Mouse (Mus musculus) lung, embryonic 14.5 days (tissue): ENCODE results near the gene 1110051M20Rik. TPM values are rescaled to one million over a fixed set of nuclear protein-coding genes. Genes with fewer than 3 reads are reported as not detected.

Source experiments
- ATAC-seq: fragments of 200-750 bp; cut with Nextera tagmentation; 2 replicates; pipeline ENCODE4 v1.8.0; 2017; ENCODE audit warnings: mild to moderate bottlenecking, moderate TSS enrichment, moderate library complexity; ENCODE audit not compliant: insufficient read depth
- DNase-seq: peaks from one replicate; pipeline ENCODE4 v3.0.0-alpha.2; 2015
- H3K27ac ChIP-seq: fragments of 300-500 bp; sonication (generic); 2 replicates; pipeline ENCODE4 v1.5.1; 2014; ENCODE audit warnings: low read depth, mild to moderate bottlenecking, moderate library complexity
- H3K27me3 ChIP-seq: fragments of 300-500 bp; sonication (generic); 2 replicates; pipeline ENCODE4 v1.6.1; 2014; ENCODE audit warnings: low read length, control low read depth; ENCODE audit not compliant: insufficient read depth
- H3K36me3 ChIP-seq: fragments of 300-500 bp; sonication (generic); 2 replicates; pipeline ENCODE4 v1.6.1; 2014; ENCODE audit warnings: control low read depth; ENCODE audit not compliant: insufficient read depth
- H3K4me1 ChIP-seq: fragments of 300-500 bp; sonication (generic); 2 replicates; pipeline ENCODE4 v1.6.1; 2014; ENCODE audit warnings: antibody characterized with exemption, control low read depth; ENCODE audit not compliant: insufficient read depth
- H3K4me2 ChIP-seq: fragments of 300-500 bp; sonication (generic); 2 replicates; pipeline ENCODE4 v1.6.1; 2014; ENCODE audit warnings: mild to moderate bottlenecking
- H3K4me3 ChIP-seq: fragments of 300-500 bp; sonication (generic); 2 replicates; pipeline ENCODE4 v1.5.1; 2014; ENCODE audit warnings: low read depth, low read length
- H3K9ac ChIP-seq: fragments of 300-500 bp; sonication (generic); 2 replicates; pipeline ENCODE4 v1.6.1; 2014
- H3K9me3 ChIP-seq: fragments of 300-500 bp; sonication (generic); 2 replicates; pipeline ENCODE4 v1.6.1; 2016; ENCODE audit warnings: low read depth, low read length, control low read depth
- CTCF ChIP-seq: IDR thresholded peaks from 2 replicates; pipeline ENCODE4 v1.5.1; 2016; ENCODE audit warnings: antibody characterized with exemption, low read depth
- WGBS: fragments of 180-500 bp; shearing (Covaris S2); extraction: QIAGEN DNeasy Blood & Tissue Kit; methylation state at CpG from one replicate; pipeline ENCODE4 v1.1.7; 2014; 5-methylcytosine and 5-hydroxymethylcytosine counted together
- polyA plus RNA-seq: library from polyadenylated mRNA; unstranded; fragments of >200 nt; fragmentation: Nextera tagmentation; extraction: Ambion mirVana; gene quantifications from 2 replicates; pipeline ENCODE4 v1.2.1, GENCODE M21; 2014

1110051M20Rik gene
- polyA plus RNA-seq, 1 experiment from 2014 or later, result 73.4 TPM

DNA sequence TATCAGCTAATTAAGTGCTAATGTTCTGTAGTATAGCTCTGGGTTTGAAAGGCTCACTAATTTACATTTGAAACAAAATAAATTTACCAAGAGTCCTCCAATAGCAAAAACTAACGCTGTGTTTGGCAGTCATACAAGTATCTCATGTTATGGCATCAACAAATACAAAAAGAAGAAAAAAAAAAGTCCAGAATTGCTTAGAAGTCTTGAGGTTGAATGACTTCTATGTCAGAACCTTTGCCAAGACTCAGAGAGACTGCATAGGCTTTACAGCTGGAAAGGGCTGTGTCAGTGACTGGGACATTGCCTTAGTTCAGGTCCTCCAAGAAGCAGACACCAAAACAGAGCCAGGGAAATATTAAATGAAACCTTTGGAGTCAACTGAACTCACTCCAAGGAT lies 4.6 kb downstream of the 1110051M20Rik start:
- Histone ChIP-seq H3K4me1 (peaks cover 11% of the 10 kb centered on the region; the same call in 1 of the 2 replicates), H3K27me3 (no peaks in the 10 kb centered on the region), H3K27ac (no peak overlapping the region), H3K36me3 (no peaks in the 10 kb centered on the region), H3K9me3 (no peaks in the 10 kb centered on the region), H3K4me2 (no peak overlapping the region), H3K4me3 (no peak overlapping the region), H3K9ac (no peak overlapping the region)
- no peak for TF ChIP-seq CTCF
- peak; percentile 78 for DNase-seq
- WGBS, result 33% methylated on average over 1 of the region's 1 CpGs
- no peak for ATAC-seq

DNA sequence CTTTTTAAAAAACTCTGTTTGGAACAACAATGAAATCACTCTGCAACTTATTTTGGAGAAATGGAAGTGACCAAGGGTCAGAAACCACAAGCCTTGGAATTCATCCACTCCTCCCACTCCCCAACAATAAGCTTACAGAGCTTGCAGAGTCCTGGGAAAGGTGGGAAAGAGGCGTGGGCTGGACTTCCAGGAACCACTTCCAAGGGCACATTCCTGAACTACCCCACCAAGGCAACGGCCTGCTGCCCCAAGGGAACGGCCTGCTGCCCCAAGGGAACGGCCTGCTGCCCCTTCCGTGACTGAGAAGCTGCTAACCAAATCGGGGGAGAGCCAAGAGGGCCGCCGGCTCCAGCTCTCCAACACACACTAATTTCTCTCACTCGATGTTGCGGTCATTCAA lies 5.2 kb downstream of the 1110051M20Rik start:
- no peaks in the 10 kb centered on the region for H3K36me3 ChIP-seq
- no peak overlapping the region for H3K4me3 ChIP-seq
- 65% methylated on average over 10 of the region's 10 CpGs for WGBS
- peak overlapping the region; percentile 61 for H3K27ac ChIP-seq
- no peak overlapping the region for H3K4me2 ChIP-seq
- ATAC-seq (no peak), DNase-seq (no peak)
- no peaks in the 10 kb centered on the region for H3K27me3 ChIP-seq
- H3K9ac ChIP-seq, result no peak overlapping the region
- no peaks in the 10 kb centered on the region for H3K9me3 ChIP-seq
- peaks cover 11% of the 10 kb centered on the region; the same call in 1 of the 2 replicates for H3K4me1 ChIP-seq
- no peak for TF ChIP-seq CTCF

DNA sequence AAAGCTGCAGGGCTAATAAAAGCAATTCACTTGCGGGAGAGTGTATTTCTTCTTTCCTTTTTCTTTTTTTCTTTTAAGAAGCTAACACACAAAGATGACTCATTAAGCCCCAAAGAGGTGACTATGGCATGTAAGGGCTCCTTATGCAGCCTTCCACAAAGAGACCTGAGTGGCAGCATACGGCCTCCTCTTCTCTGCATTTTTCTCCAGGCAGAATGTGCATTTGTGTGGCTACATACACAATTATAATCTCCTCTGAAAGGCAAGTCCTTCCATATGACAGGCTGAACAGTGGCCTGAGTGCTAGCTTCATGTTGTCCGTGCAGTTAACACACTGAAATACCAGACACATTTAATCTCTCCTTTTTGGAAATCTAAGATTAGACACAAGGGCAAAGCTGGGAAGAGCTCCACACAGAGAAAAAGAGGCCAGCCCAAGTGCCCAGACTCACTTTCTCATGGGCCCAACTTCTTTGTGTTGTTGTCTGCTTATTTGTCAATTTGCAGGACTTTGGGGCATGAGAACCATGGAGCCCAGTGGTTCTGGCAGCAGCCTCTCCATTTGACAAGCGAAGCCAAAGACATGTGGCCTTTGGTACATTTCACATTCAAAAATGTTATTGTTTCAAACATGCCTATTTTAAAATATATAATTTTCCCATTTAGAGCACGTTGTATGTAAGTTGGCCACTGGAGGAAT lies 7.2 kb downstream of the 1110051M20Rik start:
- Histone ChIP-seq H3K9ac (no peak overlapping the region), H3K4me3 (no peak overlapping the region), H3K36me3 (no peaks in the 10 kb centered on the region), H3K4me2 (no peak overlapping the region), H3K4me1 (peaks cover 11% of the 10 kb centered on the region; the same call in 1 of the 2 replicates), H3K27me3 (no peaks in the 10 kb centered on the region), H3K27ac (peak overlapping the region; percentile 75; the same call in 1 of the 2 replicates), H3K9me3 (no peaks in the 10 kb centered on the region)
- no peak for DNase-seq
- TF ChIP-seq CTCF, result no peak
- 73% methylated on average over 5 of the region's 5 CpGs for WGBS
- ATAC-seq, result no peak

DNA sequence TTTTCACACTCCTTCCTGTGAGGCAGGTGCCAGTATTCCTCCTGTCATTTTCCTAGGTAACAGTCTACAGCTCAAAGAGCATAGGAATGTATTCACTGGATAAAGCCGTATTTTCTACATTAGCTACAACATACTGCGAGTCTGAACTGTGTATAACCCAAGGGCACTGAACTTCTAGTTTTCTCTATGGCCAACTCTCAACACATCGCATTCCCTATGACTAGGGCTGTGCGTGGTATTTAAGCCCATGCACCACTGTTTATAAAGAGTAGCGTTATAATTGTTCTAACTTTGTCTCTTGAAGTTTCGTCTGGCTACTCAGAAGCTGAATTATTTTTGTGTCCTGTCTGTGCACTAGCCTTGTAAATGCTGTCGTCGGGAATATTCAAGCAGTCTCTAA lies 7.8 kb downstream of the 1110051M20Rik start:
- Histone ChIP-seq H3K4me2 (no peak overlapping the region), H3K4me3 (no peak overlapping the region), H3K27me3 (no peaks in the 10 kb centered on the region), H3K36me3 (no peaks in the 10 kb centered on the region), H3K9me3 (no peaks in the 10 kb centered on the region), H3K27ac (peak overlapping the region; percentile 75; the same call in 1 of the 2 replicates), H3K9ac (no peak overlapping the region), H3K4me1 (peaks cover 11% of the 10 kb centered on the region; the same call in 1 of the 2 replicates)
- ATAC-seq, result no peak
- TF ChIP-seq CTCF, result no peak
- DNase-seq, result no peak
- WGBS, result 78% methylated on average over 8 of the region's 8 CpGs

DNA sequence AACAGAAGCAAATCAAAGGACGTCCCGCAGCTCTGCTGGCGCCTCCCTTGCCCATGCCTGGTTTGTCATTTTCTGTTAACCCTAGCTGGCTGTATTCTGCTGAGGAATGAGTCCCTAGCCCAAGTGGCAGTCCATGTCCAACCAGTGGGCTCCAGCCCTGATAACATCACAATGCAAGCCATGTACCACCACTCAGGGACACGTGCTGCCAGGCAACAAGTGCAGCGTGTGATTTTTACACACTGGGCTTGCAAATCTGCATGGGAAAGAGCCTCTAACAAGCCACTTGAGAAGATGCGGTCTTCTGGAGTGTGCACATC lies 13.9 kb downstream of the 1110051M20Rik start:
- WGBS, result 51% methylated on average over 6 of the region's 6 CpGs
- Histone ChIP-seq H3K4me2 (no peak overlapping the region), H3K9me3 (no peaks in the 10 kb centered on the region), H3K27ac (peak overlapping the region; percentile 34; the same call in 1 of the 2 replicates), H3K36me3 (no peaks in the 10 kb centered on the region), H3K4me3 (no peak overlapping the region), H3K27me3 (no peaks in the 10 kb centered on the region), H3K9ac (no peak overlapping the region), H3K4me1 (no peaks in the 10 kb centered on the region)
- TF ChIP-seq CTCF, result no peak
- DNase-seq, result no peak
- ATAC-seq, result no peak

DNA sequence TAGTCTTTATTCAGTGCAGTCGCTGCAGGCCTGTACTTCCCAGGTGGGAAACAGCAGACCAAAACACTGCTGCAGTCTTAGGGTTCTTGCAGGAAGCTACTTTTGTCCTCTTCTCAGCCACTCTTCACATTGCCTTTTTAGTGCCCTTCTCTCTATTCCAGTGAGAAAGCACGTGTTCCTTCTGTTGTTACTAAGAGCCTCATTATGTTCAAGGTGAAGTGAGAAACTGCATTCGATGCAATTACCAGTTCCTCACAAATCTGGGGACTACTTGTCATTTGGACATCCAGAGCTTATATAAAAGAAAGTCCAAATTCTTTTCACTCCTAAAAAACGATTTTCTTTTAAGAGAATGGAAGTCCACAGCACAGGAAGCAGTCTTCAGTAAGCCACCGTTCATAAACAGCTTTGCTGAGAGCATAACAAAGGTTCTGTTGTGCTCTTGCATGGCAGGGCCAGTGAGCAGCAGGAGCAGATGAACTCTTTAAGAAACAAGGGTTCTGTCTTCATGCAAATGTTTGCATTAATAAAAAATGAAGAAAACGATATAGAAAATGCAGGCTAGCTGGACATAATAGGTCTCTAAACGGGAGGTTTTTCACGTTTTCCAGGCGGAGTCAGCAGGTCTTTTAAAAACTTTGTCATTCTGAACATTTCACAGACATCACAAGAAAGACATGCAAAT lies 14.4 kb downstream of the 1110051M20Rik start:
- Histone ChIP-seq H3K27me3 (no peaks in the 10 kb centered on the region), H3K9ac (no peak overlapping the region), H3K27ac (0 out of 2 replicates have a peak overlapping the region, but pooled peaks have one; percentile 19), H3K4me3 (no peak overlapping the region), H3K4me1 (no peaks in the 10 kb centered on the region), H3K9me3 (no peaks in the 10 kb centered on the region), H3K4me2 (no peak overlapping the region), H3K36me3 (no peaks in the 10 kb centered on the region)
- WGBS, result 36% methylated on average over 9 of the region's 9 CpGs
- DNase-seq (no peak), ATAC-seq (no peak)
- no peak for TF ChIP-seq CTCF

DNA sequence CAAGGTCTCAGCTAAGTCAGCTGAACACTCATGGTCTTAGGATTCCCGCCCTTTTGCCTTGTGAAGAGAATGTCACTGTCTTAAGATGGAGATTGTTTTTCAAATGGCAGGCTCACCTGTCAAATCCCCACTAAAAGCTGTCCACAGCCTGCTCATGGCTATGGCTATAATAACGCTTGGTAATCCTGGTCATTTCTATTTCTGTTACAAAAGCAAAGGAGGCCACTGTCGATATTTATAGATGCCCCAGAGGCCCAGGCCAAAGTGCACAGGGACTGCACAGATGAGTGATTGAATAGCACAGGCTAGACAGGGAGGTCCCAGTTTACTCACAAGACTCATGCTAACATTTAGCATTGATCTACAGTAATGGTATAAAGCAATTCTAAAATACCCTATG lies 15.4 kb downstream of the 1110051M20Rik start:
- Histone ChIP-seq H3K36me3 (no peaks in the 10 kb centered on the region), H3K27ac (no peak overlapping the region), H3K27me3 (no peaks in the 10 kb centered on the region), H3K4me3 (no peak overlapping the region), H3K4me2 (no peak overlapping the region), H3K4me1 (no peaks in the 10 kb centered on the region), H3K9ac (no peak overlapping the region), H3K9me3 (no peaks in the 10 kb centered on the region)
- WGBS, result 79% methylated on average over 3 of the region's 3 CpGs
- no peak for DNase-seq
- ATAC-seq, result no peak
- TF ChIP-seq CTCF, result no peak
